Mouse (Mus musculus) CH12.LX (cell line): ENCODE results near the gene Birc6.

Experiments used
- CHD1 ChIP-seq: IDR thresholded peaks from 2 replicates; pipeline ENCODE4 v1.6.1; 2012; ENCODE audit warnings: low read depth, low read length, improper control_type of control experiment, inconsistent platforms
- CTCF ChIP-seq, 2 experiments: IDR thresholded peaks in 1 of 2; conservative IDR thresholded peaks in 1 of 2; 2 replicates each; pipeline ENCODE4 v1.5.1; 2011 to 2012; ENCODE audit warnings: low read depth in 2 of 2, low read length in 2 of 2, improper control_type of control experiment in 1 of 2, inconsistent platforms in 1 of 2, mild to moderate bottlenecking in 1 of 2, moderate library complexity in 1 of 2
- EP300 ChIP-seq: IDR thresholded peaks from 2 replicates; pipeline ENCODE4 v1.6.1; 2011; ENCODE audit warnings: low read length, improper control_type of control experiment
- IRF4 ChIP-seq: IDR thresholded peaks from 2 replicates; pipeline ENCODE4 v1.6.1; 2014; ENCODE audit warnings: low read depth, mild to moderate bottlenecking, inconsistent platforms, low read length, improper control_type of control experiment
- MAFK ChIP-seq: IDR thresholded peaks from 2 replicates; pipeline ENCODE4 v1.6.1; 2011; ENCODE audit warnings: low read length, improper control_type of control experiment; ENCODE audit not compliant: insufficient replicate concordance
- MAZ ChIP-seq: IDR thresholded peaks from 2 replicates; pipeline ENCODE4 v1.6.1; 2012; ENCODE audit warnings: low read depth, mild to moderate bottlenecking, inconsistent platforms, low read length, improper control_type of control experiment, moderate library complexity
- MXI1 ChIP-seq: IDR thresholded peaks from 2 replicates; pipeline ENCODE4 v1.6.1; 2011; ENCODE audit warnings: mild to moderate bottlenecking, low read depth, low read length, improper control_type of control experiment
- POLR2A ChIP-seq: IDR thresholded peaks from 2 replicates; pipeline ENCODE4 v1.6.1; 2011; ENCODE audit warnings: low read depth, mild to moderate bottlenecking, improper control_type of control experiment, low read length
- RAD21 ChIP-seq: IDR thresholded peaks from 2 replicates; pipeline ENCODE4 v1.6.1; 2011; ENCODE audit warnings: low read depth, mild to moderate bottlenecking, low read length, improper control_type of control experiment, moderate library complexity
- RCOR1 ChIP-seq: conservative IDR thresholded peaks from 2 replicates; pipeline ENCODE4 v1.6.1; 2012; ENCODE audit warnings: low read depth, mild to moderate bottlenecking, inconsistent platforms, low read length, improper control_type of control experiment
- TBP ChIP-seq: conservative IDR thresholded peaks from 2 replicates; pipeline ENCODE4 v1.6.1; 2011; ENCODE audit warnings: low read depth, low read length, improper control_type of control experiment
- ZMIZ1 ChIP-seq: IDR thresholded peaks from 2 replicates; pipeline ENCODE4 v1.6.1; 2012; ENCODE audit warnings: low read depth, mild to moderate bottlenecking, inconsistent platforms, low read length, improper control_type of control experiment

GRCm38 (mm10) chr17:74526117-74526516 is 2.0 kb upstream of the Birc6 start:
- no peak for TF ChIP-seq CTCF (conservative IDR thresholded peaks at IDR 0.05 in 1 of 2, IDR thresholded peaks at IDR 0.05 in 1 of 2; ENCODE audit: low read depth in 2 of 2, low read length in 2 of 2)
- TF ChIP-seq POLR2A: no peak
- no peak for TF ChIP-seq IRF4
- TF ChIP-seq RCOR1: no peak
- no peak; the same call in 1 of the 2 replicates for TF ChIP-seq CHD1
- no peak for TF ChIP-seq TBP
- TF ChIP-seq MAFK: no peak
- no peak for TF ChIP-seq RAD21
- TF ChIP-seq MAZ: no peak
- no peak for TF ChIP-seq EP300
- no peak for TF ChIP-seq MXI1
- no peak for TF ChIP-seq ZMIZ1
